Mouse (Mus musculus): Measurements from ENCODE around the gene Olfml3.

GRCm38 (mm10) chr3:103740342-103740741 is 2.5 kb upstream of the Olfml3 start:
- TF ChIP-seq POLR2A (IDR thresholded peaks at IDR 0.05; ENCODE audit: extremely low read depth, insufficient read depth, low read length), result no peak
- TF ChIP-seq CTCF (IDR thresholded peaks at IDR 0.05; ENCODE audit: low read depth, low read length), result no peak

Data from liver, adult 2 months (tissue).